Mouse (Mus musculus): ENCODE results near the gene Dhx16. TPM values are rescaled to one million over a fixed set of nuclear protein-coding genes. Genes with fewer than 3 reads are reported as not detected.
A peak's percentile ranks its signal among the peaks of the same experiment; 100 is the strongest.

Gene Dhx16
- polyA plus RNA-seq, 1 experiment from 2014 or later: 54.3 TPM

DNA sequence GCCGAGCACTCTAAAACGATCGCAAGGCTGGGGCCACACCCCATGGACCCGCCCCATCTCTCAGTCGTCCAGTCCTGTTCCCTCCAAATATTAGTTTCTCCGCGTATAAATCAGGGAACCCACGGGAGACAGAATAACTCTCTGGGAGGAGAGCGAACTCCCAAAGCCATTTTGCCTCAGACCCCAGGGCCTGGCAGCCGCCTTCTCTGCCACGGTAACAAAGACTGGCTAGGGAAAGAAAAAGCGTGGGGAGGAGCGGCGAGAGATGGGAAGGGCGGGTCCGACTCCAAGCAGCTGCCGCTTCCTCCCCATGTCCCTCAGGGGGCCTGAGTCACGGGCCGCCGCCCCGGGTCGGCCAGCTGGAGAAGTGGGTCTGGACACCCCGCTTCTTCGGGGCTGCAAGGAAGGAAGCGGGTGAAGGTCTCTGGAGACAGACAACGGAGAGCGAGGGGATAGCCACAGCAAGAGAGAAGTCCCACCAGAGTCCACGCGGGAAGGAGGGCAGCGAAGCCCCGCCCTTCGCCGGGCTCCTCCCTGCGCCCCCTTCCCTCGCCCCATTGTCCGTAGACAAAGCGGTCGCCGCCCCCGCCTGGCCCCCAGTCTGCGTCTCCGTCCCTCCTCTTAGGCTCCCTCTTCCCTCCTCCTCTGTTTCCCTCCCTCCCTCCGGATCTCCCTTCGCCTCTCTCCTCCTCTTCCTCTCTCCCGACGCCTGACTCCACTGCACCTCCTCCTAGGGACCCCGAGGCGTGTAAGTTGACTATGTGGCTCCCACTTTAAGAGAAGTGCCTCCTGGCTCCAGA lies 13.9 kb upstream of the Dhx16 start, which contains the start of gene Ppp1r18:
Ppp1r18 (plus strand) TSS at position 113 of the 800 bp plus-strand sequence.
- Histone ChIP-seq H3K4me1 (peaks cover 79% of the 10 kb centered on the region), H3K36me3 (peaks cover 43% of the 10 kb centered on the region), H3K4me3 (peak within 1 kb of the TSS; percentile 82), H3K27me3 (ENCODE audit: low read depth, poor library complexity, severe bottlenecking) (no peaks in the 10 kb centered on the region), H3K9me3 (replicated peaks) (peaks cover 3% of the 10 kb centered on the region; the same call in 1 of the 2 replicates), H3K27ac (replicated peaks) (peak within 1 kb of the TSS; percentile 99)
- WGBS: under 1% methylated on average over 47 of the region's 48 CpGs
- peak; percentile 92 for DNase-seq (ENCODE audit: low spot score)

DNA sequence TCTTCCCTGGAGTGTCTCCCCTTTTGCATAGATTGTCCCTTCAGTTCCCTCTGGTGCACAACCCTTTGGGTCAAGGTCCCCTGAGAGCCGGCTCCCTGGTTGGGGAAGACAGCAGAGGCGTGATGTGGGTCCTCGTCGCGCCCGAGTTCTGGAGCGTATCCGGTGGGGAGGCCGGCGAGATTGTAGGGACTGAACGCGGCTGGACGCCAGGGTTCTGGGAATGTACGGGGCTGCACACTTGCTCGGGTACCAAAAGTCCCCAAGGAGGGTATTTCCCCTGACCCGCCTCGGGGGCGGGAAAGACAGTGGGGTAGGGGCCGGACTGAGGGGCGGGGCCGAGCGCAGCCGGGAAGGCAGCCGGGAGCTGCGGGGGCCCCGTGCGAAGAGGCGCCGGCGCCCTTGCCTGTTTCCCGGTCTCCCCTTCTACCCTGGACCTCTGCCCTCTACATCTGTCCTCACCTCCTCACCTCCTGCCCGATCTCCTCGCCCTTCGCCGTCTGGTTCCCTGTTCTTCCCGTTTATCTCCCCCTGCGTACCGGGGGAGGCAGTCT lies 13.3 kb upstream of the Dhx16 start:
- peaks cover 10% of the 10 kb centered on the region for H3K9me3 ChIP-seq (replicated peaks)
- peak overlapping the region; percentile 82 for H3K4me3 ChIP-seq
- H3K27me3 ChIP-seq (ENCODE audit: low read depth, poor library complexity, severe bottlenecking): no peaks in the 10 kb centered on the region
- DNase-seq (ENCODE audit: low spot score): no peak
- peaks cover 77% of the 10 kb centered on the region for H3K4me1 ChIP-seq
- peaks cover 50% of the 10 kb centered on the region for H3K36me3 ChIP-seq
- peak overlapping the region; percentile 99 for H3K27ac ChIP-seq (replicated peaks)
- WGBS: under 1% methylated on average over 37 of the region's 38 CpGs

DNA sequence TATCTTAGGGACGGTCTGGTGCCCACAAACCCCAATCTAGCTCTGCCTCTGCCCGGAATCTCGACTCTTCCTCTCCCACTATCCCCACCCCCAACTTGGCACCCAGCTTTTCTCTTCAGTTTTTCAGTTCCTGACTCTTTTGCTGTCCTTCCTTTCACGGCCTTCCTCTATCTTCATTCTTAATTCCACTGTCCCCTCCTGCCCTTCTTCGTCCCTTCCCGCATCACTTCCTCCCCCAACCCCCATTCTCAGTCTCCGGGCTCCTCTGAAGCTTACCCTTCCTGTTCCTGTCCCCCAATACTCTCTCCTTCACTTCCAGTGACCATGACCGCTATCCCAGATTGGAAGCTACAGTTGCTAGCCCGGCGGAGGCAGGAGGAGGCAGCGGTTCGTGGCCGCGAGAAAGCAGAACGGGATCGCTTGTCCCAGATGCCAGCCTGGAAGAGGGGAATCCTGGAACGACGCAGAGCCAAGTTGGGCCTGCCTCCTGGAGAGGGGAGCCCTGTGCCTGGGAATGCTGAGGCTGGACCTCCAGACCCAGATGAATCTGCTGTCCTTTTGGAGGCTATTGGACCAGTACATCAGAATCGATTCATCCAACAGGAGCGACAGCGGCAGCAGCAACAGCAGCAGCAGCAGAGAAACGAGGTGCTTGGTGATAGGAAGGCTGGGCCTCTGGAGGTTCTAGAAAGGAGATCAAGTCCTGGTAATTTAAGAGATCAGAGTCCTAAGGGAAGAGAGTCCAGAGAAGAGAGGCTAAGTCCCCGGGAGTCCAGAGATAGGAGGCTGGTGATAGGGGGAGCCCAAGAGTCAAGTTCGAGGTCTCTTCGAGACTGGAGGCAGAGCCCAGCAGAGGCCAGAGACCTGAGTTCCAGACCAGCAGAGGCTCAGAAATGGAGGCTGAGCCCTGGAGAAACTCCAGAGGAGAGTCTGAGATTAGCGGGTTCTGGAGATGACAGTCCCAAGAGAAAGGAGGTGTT lies 12.4 kb upstream of the Dhx16 start:
- DNase-seq (ENCODE audit: low spot score): peak; percentile 46
- peaks cover 78% of the 10 kb centered on the region for H3K4me1 ChIP-seq

DNA sequence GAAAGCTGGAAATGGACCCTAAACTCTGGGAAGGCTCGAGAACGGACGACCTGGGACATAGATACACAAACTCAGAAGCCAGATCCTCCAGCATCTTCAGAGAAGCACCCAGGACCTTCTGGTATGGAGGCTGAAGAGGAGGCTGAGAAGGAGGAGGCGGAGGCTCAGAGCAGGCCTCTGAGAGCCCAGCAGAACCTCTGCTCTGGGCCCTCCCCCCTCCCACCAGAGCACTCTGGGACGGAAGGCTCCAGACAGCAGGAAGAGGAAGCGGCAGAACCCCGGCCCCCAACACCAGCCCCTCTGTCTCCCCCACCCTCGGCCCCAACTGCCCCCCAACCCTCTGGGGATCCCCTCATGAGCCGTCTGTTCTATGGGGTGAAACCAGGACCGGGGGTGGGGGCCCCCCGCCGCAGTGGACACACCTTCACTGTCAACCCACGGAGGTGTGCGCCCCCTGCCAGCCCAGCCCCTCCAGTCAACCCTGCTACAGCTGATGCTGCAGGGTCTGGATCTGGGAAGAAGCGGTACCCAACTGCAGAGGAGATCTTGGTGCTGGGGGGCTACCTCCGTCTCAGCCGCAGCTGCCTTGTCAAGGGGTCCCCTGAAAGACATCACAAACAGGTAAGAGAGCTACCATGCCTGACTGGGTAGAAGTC lies 11.3 kb upstream of the Dhx16 start:
- H3K36me3 ChIP-seq: peaks cover 59% of the 10 kb centered on the region
- peak overlapping the region; percentile 99 for H3K27ac ChIP-seq (replicated peaks)
- H3K27me3 ChIP-seq (ENCODE audit: low read depth, poor library complexity, severe bottlenecking): no peaks in the 10 kb centered on the region
- 47% methylated on average over 17 of the region's 17 CpGs for WGBS
- no peak for DNase-seq (ENCODE audit: low spot score)
- H3K9me3 ChIP-seq (replicated peaks): peaks cover 11% of the 10 kb centered on the region
- H3K4me3 ChIP-seq: peak overlapping the region; percentile 82
- peaks cover 87% of the 10 kb centered on the region for H3K4me1 ChIP-seq

More for the DNA sequence above, 12.4 kb upstream of the Dhx16 start:
- 13% methylated on average over 26 of the region's 26 CpGs for WGBS
- Histone ChIP-seq H3K27me3 (ENCODE audit: low read depth, poor library complexity, severe bottlenecking) (no peaks in the 10 kb centered on the region), H3K9me3 (replicated peaks) (peaks cover 11% of the 10 kb centered on the region), H3K27ac (replicated peaks) (peak overlapping the region; percentile 99), H3K4me3 (peak overlapping the region; percentile 82), H3K36me3 (peaks cover 57% of the 10 kb centered on the region)

- WGBS: 12% methylated on average over 7 of the region's 7 CpGs
- H3K4me3 ChIP-seq: peak overlapping the region; percentile 82
- no peaks in the 10 kb centered on the region for H3K27me3 ChIP-seq (ENCODE audit: low read depth, poor library complexity, severe bottlenecking)
- H3K36me3 ChIP-seq: peaks cover 60% of the 10 kb centered on the region
- H3K27ac ChIP-seq (replicated peaks): peak overlapping the region; percentile 99
- DNase-seq (ENCODE audit: low spot score): no peak
- peaks cover 11% of the 10 kb centered on the region for H3K9me3 ChIP-seq (replicated peaks)
- peaks cover 89% of the 10 kb centered on the region for H3K4me1 ChIP-seq
Measured at GRCm38 (mm10) chr17:35868961-35869345, 10.7 kb upstream of the Dhx16 start.

- no peaks in the 10 kb centered on the region for H3K27me3 ChIP-seq (ENCODE audit: low read depth, poor library complexity, severe bottlenecking)
- H3K9me3 ChIP-seq (replicated peaks): peaks cover 11% of the 10 kb centered on the region
- peaks cover 60% of the 10 kb centered on the region for H3K36me3 ChIP-seq
- H3K4me1 ChIP-seq: peaks cover 84% of the 10 kb centered on the region
- DNase-seq (ENCODE audit: low spot score): peak; percentile 66
- H3K27ac ChIP-seq (replicated peaks): peak overlapping the region; percentile 99
- WGBS: 5% methylated on average over 7 of the region's 7 CpGs
- peak overlapping the region; percentile 82 for H3K4me3 ChIP-seq
Measured at GRCm38 (mm10) chr17:35869346-35870067, 10.1 kb upstream of the Dhx16 start.

DNA sequence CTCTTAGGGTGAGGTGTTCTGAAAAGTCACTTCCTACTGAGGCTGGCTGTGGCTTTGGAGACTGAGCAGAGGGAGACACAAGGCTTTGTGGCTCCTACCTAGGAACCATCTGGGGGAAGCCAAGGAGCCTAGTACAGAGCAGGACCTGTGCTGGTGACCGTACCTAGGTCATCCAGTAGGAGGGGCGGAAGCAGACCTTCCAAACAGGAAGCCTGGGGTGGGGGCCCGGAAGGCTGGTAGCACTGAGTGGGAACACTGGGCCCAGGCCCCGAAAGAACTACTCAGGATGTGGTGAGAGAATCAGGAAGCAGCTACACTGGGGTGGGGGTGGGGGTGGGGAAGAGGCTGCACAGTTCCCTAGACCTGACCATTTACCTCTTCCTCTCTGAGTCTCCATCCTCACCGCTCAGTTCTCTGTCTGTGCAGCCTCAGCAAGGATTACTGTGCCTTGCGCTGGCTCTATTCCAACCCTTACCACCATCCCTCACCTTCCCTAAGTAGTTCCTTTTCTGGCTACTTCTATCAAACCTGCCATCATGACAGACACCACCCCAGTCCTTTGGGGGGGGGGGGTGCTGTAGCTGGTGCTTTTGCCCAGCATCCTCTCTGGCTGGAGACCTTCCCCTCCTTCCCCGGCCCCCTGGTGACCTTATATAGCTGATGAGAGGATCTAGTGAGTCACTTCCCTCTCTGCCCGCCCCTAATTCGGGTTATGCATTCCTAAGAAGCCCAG lies 9.3 kb upstream of the Dhx16 start:
- peaks cover 11% of the 10 kb centered on the region for H3K9me3 ChIP-seq (replicated peaks)
- peaks cover 67% of the 10 kb centered on the region for H3K36me3 ChIP-seq
- DNase-seq (ENCODE audit: low spot score): no peak
- H3K27me3 ChIP-seq (ENCODE audit: low read depth, poor library complexity, severe bottlenecking): no peaks in the 10 kb centered on the region
- peak overlapping the region; percentile 82 for H3K4me3 ChIP-seq
- peaks cover 75% of the 10 kb centered on the region for H3K4me1 ChIP-seq
- WGBS: 69% methylated on average over 9 of the region's 9 CpGs
- H3K27ac ChIP-seq (replicated peaks): peak overlapping the region; percentile 99

DNA sequence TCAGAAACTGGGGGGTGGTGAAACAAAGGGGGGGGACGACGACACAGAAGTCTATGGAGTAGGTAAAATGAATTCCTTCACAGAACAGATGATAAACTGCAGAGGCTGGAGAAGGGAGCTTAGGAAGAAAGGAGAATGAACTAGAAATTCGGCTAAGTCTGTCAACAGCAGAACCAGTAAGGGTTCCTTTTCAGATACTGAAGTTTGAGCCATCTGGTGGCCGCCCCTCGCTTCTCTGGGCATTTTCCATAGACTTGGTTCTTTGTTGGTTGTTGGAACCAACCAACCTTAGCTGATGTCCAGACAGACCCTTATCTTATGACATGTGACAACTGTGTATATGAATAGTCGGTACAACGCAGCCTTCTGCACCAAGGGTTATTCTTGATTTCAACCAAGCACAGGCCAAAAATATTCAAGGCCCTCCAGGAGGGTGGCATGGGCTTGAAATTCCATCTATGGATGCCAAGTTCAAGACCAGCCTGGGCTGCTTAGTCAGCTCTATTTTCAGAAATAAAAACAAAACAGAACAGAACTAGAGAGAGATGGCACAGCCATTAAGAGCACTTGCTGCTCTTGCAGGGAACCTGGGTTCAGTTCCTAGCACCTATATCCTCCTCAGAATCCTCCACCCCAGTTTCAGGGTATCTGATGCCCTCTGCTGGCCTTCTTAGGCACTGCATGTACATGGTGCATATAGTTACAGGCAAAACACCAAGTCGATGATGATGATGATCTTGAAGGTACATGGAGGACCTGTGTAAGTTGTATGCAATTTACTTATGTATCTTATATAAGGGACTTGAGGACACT lies 8.5 kb upstream of the Dhx16 start:
- Histone ChIP-seq H3K36me3 (peaks cover 72% of the 10 kb centered on the region), H3K9me3 (replicated peaks) (peaks cover 11% of the 10 kb centered on the region), H3K4me3 (peak overlapping the region; percentile 82), H3K27ac (replicated peaks) (peak overlapping the region; percentile 99; the same call in 1 of the 2 replicates), H3K4me1 (peaks cover 70% of the 10 kb centered on the region), H3K27me3 (ENCODE audit: low read depth, poor library complexity, severe bottlenecking) (no peaks in the 10 kb centered on the region)
- no peak for DNase-seq (ENCODE audit: low spot score)
- WGBS: 92% methylated on average over 8 of the region's 8 CpGs

GRCm38 (mm10) chr17:35873774-35874519 lies 5.7 kb upstream of the Dhx16 start:
- peaks cover 71% of the 10 kb centered on the region for H3K36me3 ChIP-seq
- H3K4me3 ChIP-seq: peak overlapping the region; percentile 38
- H3K4me1 ChIP-seq: peaks cover 41% of the 10 kb centered on the region
- H3K27ac ChIP-seq (replicated peaks): peak overlapping the region; percentile 46; the same call in 1 of the 2 replicates
- DNase-seq (ENCODE audit: low spot score): peak; percentile 85
- no peaks in the 10 kb centered on the region for H3K27me3 ChIP-seq (ENCODE audit: low read depth, poor library complexity, severe bottlenecking)
- WGBS: 34% methylated on average over 21 of the region's 21 CpGs
- H3K9me3 ChIP-seq (replicated peaks): peaks cover 11% of the 10 kb centered on the region

DNA sequence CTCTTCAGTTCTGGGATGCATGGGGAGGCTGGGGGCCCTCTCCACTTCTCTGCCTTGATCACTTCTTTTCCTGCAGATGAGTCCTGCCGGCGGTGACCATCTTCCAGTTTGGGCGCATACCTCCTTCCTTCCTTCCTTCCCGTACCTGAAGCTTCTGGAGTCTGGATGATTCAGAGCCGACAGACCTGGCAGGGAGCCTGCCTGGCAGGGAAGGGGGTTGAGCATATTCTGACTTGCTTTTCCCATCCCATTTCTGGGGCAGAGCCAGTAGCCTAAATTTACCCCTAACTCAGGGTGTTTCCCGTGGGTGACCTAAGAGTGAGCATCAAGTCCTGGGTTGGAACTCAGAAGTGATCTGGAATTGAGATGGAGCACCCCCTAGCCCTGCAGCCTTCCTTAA lies 4.9 kb upstream of the Dhx16 start:
- no peak for DNase-seq (ENCODE audit: low spot score)
- WGBS: 97% methylated on average over 6 of the region's 6 CpGs

More for the DNA sequence above, 4.9 kb upstream of the Dhx16 start:
- no peak overlapping the region for H3K4me3 ChIP-seq
- peaks cover 66% of the 10 kb centered on the region for H3K36me3 ChIP-seq
- peaks cover 11% of the 10 kb centered on the region for H3K9me3 ChIP-seq (replicated peaks)
- no peaks in the 10 kb centered on the region for H3K27me3 ChIP-seq (ENCODE audit: low read depth, poor library complexity, severe bottlenecking)
- peaks cover 34% of the 10 kb centered on the region for H3K4me1 ChIP-seq
- H3K27ac ChIP-seq (replicated peaks): no peak overlapping the region

Data from midbrain, embryonic 10.5 days (tissue).